12 mouse cellular contexts compared by ENCODE assay signal in genomic region chr5:65488725-65489124, GRCm38 (mm10). TPM values are rescaled to one million over a fixed set of nuclear protein-coding genes. Genes with fewer than 3 reads are reported as not detected.
A peak's percentile ranks its signal among the peaks of the same experiment; 100 is the strongest.
DNase-seq lines count a peak whose midpoint lies in the region.
"Had no signal": no experiment of that assay in that cellular context is flagged by ENCODE, and none has a peak within 500 bp of the region (broad histone marks: within the 10 kb centered on the region; RNA-seq: fewer than 3 reads in every experiment).

No protein-coding gene starts in this region.

- intact Hi-C loops in gastrocnemius, postnatal 36 days (cut with DNase I): loop anchor here (5.0 kb wide), 1 partner anchor 86 kb away; no protein-coding TSS in a partner anchor

- DNase-seq in kidney, postnatal 14 days: peak; percentile 32
- DNase-seq in kidney, postnatal 4 days: no peak
- DNase-seq in 416B (ENCODE audit: low read depth): peak; percentile 45
- DNase-seq in ES-CJ7 (ENCODE audit: low read depth, low spot score): peak; percentile 48
- DNase-seq in gastrocnemius, postnatal 36 days: peak; percentile 48 to 52
- no peak for DNase-seq in cerebellum, adult 9-10 months
- DNase-seq in thymus, postnatal 14 days: no peak
- no peak for DNase-seq in right cerebral cortex, postnatal 10 days (ENCODE audit: low spot score in 2 of 2)
- DNase-seq: cerebellum, adult 18-20 months; right cerebral cortex, postnatal 25 days; thymus, postnatal 4 days had no signal

RNA-seq across cellular contexts. Expression of gene Gm43552, which starts 3.9 kb away (rescaled TPM):
- not detected for total RNA-seq in gastrocnemius, postnatal 36 days (2021)
- total RNA-seq: layer of hippocampus, adult 18-20 months had no signal

RNA-seq across cellular contexts. Expression of gene Smim14, which starts 48.3 kb away (rescaled TPM):
- total RNA-seq in gastrocnemius, postnatal 36 days (2021): 10 to 100 TPM; 29.5 to 32.5 TPM

RNA-seq across cellular contexts. Expression of gene Ube2k, which starts 48.3 kb away (rescaled TPM):
- total RNA-seq in gastrocnemius, postnatal 36 days (2021): 10 to 100 TPM; 55.2 to 58.7 TPM

RNA-seq across cellular contexts. Expression of gene Ugdh, which starts 53.0 kb away (rescaled TPM):
- 10 to 100 TPM in 1 of 2 experiments, 1 to 10 TPM in 1; 9.2 to 10.1 TPM for total RNA-seq in gastrocnemius, postnatal 36 days (2021)

Comparison
In these comparisons a context has a peak if more than half of its experiments do, and no peak if none do; other contexts are left out.
1. DNase-seq: peak in kidney, postnatal 14 days (single experiment), 416B (single experiment), ES-CJ7 (single experiment) and gastrocnemius, postnatal 36 days (2 of 2); none in kidney, postnatal 4 days (0 of 2), cerebellum, adult 9-10 months (single experiment), thymus, postnatal 14 days (single experiment) and right cerebral cortex, postnatal 10 days (0 of 2).